Mouse (Mus musculus): Measurements from ENCODE around the gene Krt13. TPM values are rescaled to one million over a fixed set of nuclear protein-coding genes. Genes with fewer than 3 reads are reported as not detected.

The Krt13 gene
- total RNA-seq, 1 experiment from 2014 or later = 15.4 TPM

DNA sequence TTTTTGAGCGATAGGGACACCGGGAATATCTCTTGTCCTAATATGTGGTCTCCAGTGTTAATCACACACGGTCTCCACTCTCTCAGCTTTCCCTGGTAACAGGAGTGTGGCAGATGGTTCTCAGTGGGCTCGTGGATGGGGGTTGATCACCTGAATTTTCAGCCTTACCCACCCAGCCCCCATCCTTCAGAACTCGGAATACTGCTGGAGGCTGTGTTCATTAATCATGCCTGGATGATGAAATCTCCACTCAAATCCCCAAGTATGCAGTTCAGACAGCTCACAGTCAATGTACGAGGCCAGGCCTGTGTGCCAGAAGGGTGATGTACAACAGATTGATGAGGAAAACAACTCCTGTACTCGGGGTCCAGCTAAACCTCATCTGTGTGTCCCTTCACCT lies 3.5 kb upstream of the Krt13 start:
- ATAC-seq (ENCODE audit: extremely low read depth, insufficient number of reproducible peaks, low FRiP score, poor library complexity, severe bottlenecking) = no peak

DNA sequence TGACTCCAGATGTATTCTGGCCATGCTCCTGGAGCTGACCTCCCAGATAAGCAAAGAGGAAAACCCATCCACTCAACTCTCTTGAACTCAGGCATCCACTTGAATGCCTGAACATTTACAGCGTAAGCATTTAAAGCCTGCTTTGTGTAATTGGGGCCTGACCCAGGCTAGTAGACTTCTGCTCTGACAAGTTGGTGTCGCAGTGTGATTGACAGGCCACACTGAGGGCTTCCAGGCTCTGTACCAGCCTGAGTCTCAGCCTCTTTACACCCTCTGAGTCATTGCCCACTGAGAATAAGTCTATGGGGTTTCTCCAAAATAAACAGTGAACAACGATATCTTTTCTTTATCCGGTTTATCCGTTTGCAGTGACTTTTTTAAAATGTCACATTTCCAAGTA lies 1.0 kb downstream of the Krt13 start:
- ATAC-seq (ENCODE audit: extremely low read depth, insufficient number of reproducible peaks, low FRiP score, poor library complexity, severe bottlenecking) = no peak

DNA sequence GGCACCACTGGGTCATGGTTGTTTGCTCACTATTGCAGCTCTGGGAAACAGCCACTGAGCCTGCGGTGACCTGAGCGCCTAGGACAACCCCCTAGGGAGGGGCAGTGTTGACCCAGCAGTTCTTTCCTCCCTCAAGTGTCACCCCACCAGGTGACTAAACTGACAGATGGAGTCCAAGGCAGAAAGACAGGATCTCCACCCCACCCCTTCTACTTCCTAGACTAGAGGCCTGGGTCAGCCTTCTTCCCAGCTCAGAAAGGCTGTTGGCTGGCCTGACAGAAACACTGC lies 7.7 kb downstream of the Krt13 start:
- no peak for ATAC-seq (ENCODE audit: extremely low read depth, insufficient number of reproducible peaks, low FRiP score, poor library complexity, severe bottlenecking)

DNA sequence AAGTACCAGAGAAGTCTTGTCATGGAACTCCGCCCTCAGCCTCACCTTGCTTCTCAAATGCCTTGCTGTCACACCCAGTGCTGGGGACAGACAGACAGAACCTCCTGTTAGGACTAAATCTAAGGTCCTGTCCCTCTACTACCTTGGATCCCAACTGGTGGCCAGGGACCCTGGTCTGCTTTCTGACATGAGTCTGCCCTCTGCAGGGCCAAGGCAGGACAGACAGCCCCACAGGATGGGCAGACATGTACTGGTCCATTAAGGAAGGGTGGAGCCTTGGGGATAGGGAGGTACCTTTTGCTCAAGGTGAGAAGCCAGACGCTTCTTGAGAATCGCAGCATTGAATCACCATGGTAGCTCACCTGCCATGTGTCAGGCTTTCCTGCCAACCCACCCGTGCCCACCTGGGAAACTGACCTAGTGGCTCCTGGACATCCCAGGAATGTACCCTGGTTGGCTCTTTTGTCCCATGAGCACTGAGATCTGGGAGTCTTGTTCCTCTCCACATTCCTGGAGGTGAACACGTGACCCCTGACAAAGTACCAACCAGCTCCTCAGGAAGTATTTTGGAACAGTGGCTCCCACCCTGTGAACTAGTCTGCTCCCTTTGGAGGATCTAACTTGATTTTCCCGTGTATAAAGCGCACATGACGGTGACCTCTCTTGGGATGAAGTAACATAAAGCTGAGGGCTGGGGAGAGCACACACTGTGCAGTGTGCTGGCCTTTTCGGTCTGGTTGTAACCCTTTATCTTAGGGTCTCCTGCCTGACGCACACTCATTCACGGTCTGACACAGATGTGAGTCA lies 8.2 kb downstream of the Krt13 start:
- no peak for ATAC-seq (ENCODE audit: extremely low read depth, insufficient number of reproducible peaks, low FRiP score, poor library complexity, severe bottlenecking)

GRCm38 (mm10) chr11:100105576-100106122 lies 15.7 kb downstream of the Krt13 start, which contains the start of gene Krt36:
Krt36 (minus strand) TSS chr11:100105626.
- no peak for ATAC-seq (ENCODE audit: extremely low read depth, insufficient number of reproducible peaks, low FRiP score, poor library complexity, severe bottlenecking)

- no peak for ATAC-seq (ENCODE audit: extremely low read depth, insufficient number of reproducible peaks, low FRiP score, poor library complexity, severe bottlenecking)
Measured at GRCm38 (mm10) chr11:100102693-100103429, 18.5 kb downstream of the Krt13 start.

- ATAC-seq (ENCODE audit: extremely low read depth, insufficient number of reproducible peaks, low FRiP score, poor library complexity, severe bottlenecking) = no peak
Measured at GRCm38 (mm10) chr11:100100391-100100790, 21.0 kb downstream of the Krt13 start.

- ATAC-seq (ENCODE audit: extremely low read depth, insufficient number of reproducible peaks, low FRiP score, poor library complexity, severe bottlenecking) = no peak
Measured at GRCm38 (mm10) chr11:100097819-100098218, 23.5 kb downstream of the Krt13 start.

DNA sequence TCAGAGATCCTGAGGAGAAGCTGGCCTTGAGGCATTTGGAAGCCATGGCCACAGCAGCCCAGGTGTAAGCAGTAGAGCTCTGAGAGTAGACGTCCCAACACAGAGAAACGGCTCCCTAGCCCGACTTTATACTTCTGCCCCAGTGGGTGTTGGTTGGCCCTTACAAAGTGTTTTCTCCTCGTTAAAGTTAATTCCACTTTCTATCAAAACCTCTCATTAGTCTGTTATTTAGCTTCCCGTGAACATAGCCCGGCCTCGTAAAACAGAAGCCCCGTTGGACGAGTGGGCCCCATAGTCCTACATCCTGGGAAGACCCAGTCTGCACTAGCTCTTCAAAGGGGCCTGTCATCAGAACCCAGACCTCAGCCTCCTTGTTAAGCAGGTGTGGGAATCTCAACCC lies 25.2 kb downstream of the Krt13 start, which contains the start of gene Krt35:
Gene Krt35, minus strand, starts transcription at position 101 of the 400 bp plus-strand sequence.
- ATAC-seq (ENCODE audit: extremely low read depth, insufficient number of reproducible peaks, low FRiP score, poor library complexity, severe bottlenecking) = no peak

GRCm38 (mm10) chr11:100088378-100089025 lies 32.9 kb downstream of the Krt13 start:
- no peak for ATAC-seq (ENCODE audit: extremely low read depth, insufficient number of reproducible peaks, low FRiP score, poor library complexity, severe bottlenecking)

DNA sequence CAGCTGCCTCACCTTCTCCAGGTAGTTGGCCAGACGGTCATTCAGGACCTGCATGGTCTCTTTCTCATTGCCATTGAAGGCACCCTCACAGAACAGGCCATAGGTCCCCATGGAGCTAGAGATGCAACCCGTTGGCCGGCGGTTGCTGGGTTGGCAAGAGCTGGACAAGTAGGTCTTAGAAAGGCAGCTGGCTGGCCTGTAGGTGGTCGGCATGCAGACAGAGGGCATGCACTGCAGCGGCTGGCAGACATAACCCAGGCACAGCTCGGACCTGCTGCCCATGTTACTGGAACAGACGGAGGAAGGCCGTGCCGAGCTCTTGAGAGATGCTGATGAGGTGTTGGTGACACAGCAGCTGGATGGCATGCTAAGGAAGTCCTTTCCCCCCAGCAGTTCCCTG lies 33.5 kb downstream of the Krt13 start, which contains the start of gene Krt32:
Gene Krt32, minus strand, starts transcription at position 366 of the 400 bp plus-strand sequence.
- ATAC-seq (ENCODE audit: extremely low read depth, insufficient number of reproducible peaks, low FRiP score, poor library complexity, severe bottlenecking) = no peak

- ATAC-seq (ENCODE audit: extremely low read depth, insufficient number of reproducible peaks, low FRiP score, poor library complexity, severe bottlenecking) = no peak
Measured at GRCm38 (mm10) chr11:100073873-100074272, 47.5 kb downstream of the Krt13 start.

Other genes with a start within 250 kb of the Krt13 start
- gene Krtap9-1, start 248.2 kb downstream of the Krt13 start, total RNA-seq (2017) = not detected in 2 replicates
- not detected in 2 replicates for gene Gm11567, start 242.4 kb downstream of the Krt13 start, total RNA-seq (2017)
- gene Krtap31-1, start 213.6 kb downstream of the Krt13 start, total RNA-seq (2017) = not detected in 2 replicates
- not detected in 2 replicates for gene Gm11565, start 206.8 kb downstream of the Krt13 start, total RNA-seq (2017)
- not detected in 2 replicates for gene Krtap31-2, start 185.3 kb downstream of the Krt13 start, total RNA-seq (2017)
- not detected in 2 replicates for gene Krtap9-5, start 173.1 kb downstream of the Krt13 start, total RNA-seq (2017)
- gene Krtap29-1, start 142.5 kb downstream of the Krt13 start, total RNA-seq (2017) = not detected in 2 replicates
- not detected in 2 replicates for gene Krtap16-1, start 135.0 kb downstream of the Krt13 start, total RNA-seq (2017)
- not detected in 2 replicates for gene Krtap17-1, start 127.6 kb downstream of the Krt13 start, total RNA-seq (2017)
- not detected in 2 replicates for gene Krt33a, start 105.4 kb downstream of the Krt13 start, total RNA-seq (2017)
- gene Krt33b, start 91.7 kb downstream of the Krt13 start, total RNA-seq (2017) = not detected in 2 replicates
- not detected in 2 replicates for gene Krt34, start 80.0 kb downstream of the Krt13 start, total RNA-seq (2017)
- not detected in 2 replicates for gene Krt31, start 71.0 kb downstream of the Krt13 start, total RNA-seq (2017)
- gene Krt32, start 33.3 kb downstream of the Krt13 start, total RNA-seq (2017) = not detected in 2 replicates
- not detected in 2 replicates for gene Krt35, start 25.3 kb downstream of the Krt13 start, total RNA-seq (2017)
- not detected in 2 replicates for gene Krt36, start 15.9 kb downstream of the Krt13 start, total RNA-seq (2017)
- gene Krt15, start 14.4 kb upstream of the Krt13 start, total RNA-seq (2017) = 1.4 and 2.3 TPM in 2 replicates
- gene Krt19, start 27.1 kb upstream of the Krt13 start, total RNA-seq (2017) = 0.74 and 4.9 TPM in 2 replicates
- gene Krt9, start 71.7 kb upstream of the Krt13 start, total RNA-seq (2017) = not detected in 2 replicates
- gene Krt14, start 86.0 kb upstream of the Krt13 start, total RNA-seq (2017) = not detected in 2 replicates
- 0.25 TPM in 1 of 2 replicates, not detected in the other for gene Krt16, start 127.3 kb upstream of the Krt13 start, total RNA-seq (2017)
- gene Krt17, start 139.5 kb upstream of the Krt13 start, total RNA-seq (2017) = not detected in 2 replicates
- not detected in 2 replicates for gene Krt42, start 148.3 kb upstream of the Krt13 start, total RNA-seq (2017)
- gene Eif1, start 198.3 kb upstream of the Krt13 start, total RNA-seq (2017) = 734 and 752 TPM in 2 replicates
- not detected in 2 replicates for gene Gast, start 212.8 kb upstream of the Krt13 start, total RNA-seq (2017)
- 0.70 and 0.74 TPM in 2 replicates for gene Hap1, start 234.6 kb upstream of the Krt13 start, total RNA-seq (2017)

Measured in neutrophil, adult 5-6 weeks (primary cell).